Mouse (Mus musculus) adrenal gland, postnatal 14 days (tissue): Measurements from ENCODE around the gene Osmr. TPM values are rescaled to one million over a fixed set of nuclear protein-coding genes. Genes with fewer than 3 reads are reported as not detected.
A peak's percentile ranks its signal among the peaks of the same experiment; 100 is the strongest.

Experiments
- DNase-seq: peaks from one replicate; pipeline ENCODE4 v3.0.0; 2021; ENCODE audit warnings: mixed read lengths
- long read RNA-seq, 2 experiments: library from polyadenylated mRNA; stranded (forward); transcript quantifications; one replicate each; pipeline ENCODE4 v2.0.0; 2021
- total RNA-seq: library from RNA; stranded (reverse); gene quantifications from 2 replicates; pipeline ENCODE4 v1.2.3, GENCODE M21; 2021

The Osmr gene
- 5.8 and 12.1 TPM in 2 replicates for total RNA-seq
- long read RNA-seq, experiment 1, result 0 reads
- long read RNA-seq, experiment 2, partial matches to known transcripts, result 2 of 2 reads
- long read RNA-seq, experiment 2, other reads (novel, unspliced or antisense), result 0 of 2 reads

- DNase-seq, result peak; percentile 15
These were observed at the start of gene Osmr for GRCm38 (mm10) chr15:6874601-6875019. Gene Osmr, minus strand, starts transcription at chr15:6874969.

- DNase-seq, result no peak
These were observed 44.6 kb upstream of the Osmr start for GRCm38 (mm10) chr15:6919406-6919805.

- no peak for DNase-seq
These were observed 39.4 kb upstream of the Osmr start for GRCm38 (mm10) chr15:6914163-6914562.

GRCm38 (mm10) chr15:6909669-6910068, 34.9 kb upstream of the Osmr start:
- DNase-seq, result peak; percentile 93

- no peak for DNase-seq
These were observed 34.3 kb upstream of the Osmr start for GRCm38 (mm10) chr15:6909084-6909483.

- DNase-seq, result no peak
These were observed 33.8 kb upstream of the Osmr start for GRCm38 (mm10) chr15:6908601-6909000.

GRCm38 (mm10) chr15:6906260-6907047, 31.7 kb upstream of the Osmr start:
- DNase-seq, result no peak

GRCm38 (mm10) chr15:6905726-6906125, 31.0 kb upstream of the Osmr start:
- DNase-seq, result no peak

- no peak for DNase-seq
These were observed 28.7 kb upstream of the Osmr start for GRCm38 (mm10) chr15:6903286-6903975.

- no peak for DNase-seq
These were observed 27.3 kb upstream of the Osmr start for GRCm38 (mm10) chr15:6901982-6902639.

GRCm38 (mm10) chr15:6901236-6901635, 26.5 kb upstream of the Osmr start:
- DNase-seq, result no peak

GRCm38 (mm10) chr15:6884260-6884659, 9.5 kb upstream of the Osmr start:
- DNase-seq, result no peak

- peak; percentile 78 for DNase-seq
These were observed 9.0 kb upstream of the Osmr start for GRCm38 (mm10) chr15:6883816-6884215.

GRCm38 (mm10) chr15:6883091-6883490, 8.3 kb upstream of the Osmr start:
- peak; percentile 70 for DNase-seq

- DNase-seq, result peak; percentile 39
These were observed 7.4 kb upstream of the Osmr start for GRCm38 (mm10) chr15:6882180-6882579.

- DNase-seq, result no peak
These were observed 6.4 kb upstream of the Osmr start for GRCm38 (mm10) chr15:6881211-6881610.

- peak; percentile 85 for DNase-seq
These were observed 765 bp downstream of the Osmr start for GRCm38 (mm10) chr15:6873807-6874600.

GRCm38 (mm10) chr15:6873154-6873806, 1.5 kb downstream of the Osmr start:
- DNase-seq, result no peak

- no peak for DNase-seq
These were observed 3.0 kb downstream of the Osmr start for GRCm38 (mm10) chr15:6871621-6872359.

- no peak for DNase-seq
These were observed 7.9 kb downstream of the Osmr start for GRCm38 (mm10) chr15:6866888-6867287.

- no peak for DNase-seq
These were observed 12.6 kb downstream of the Osmr start for GRCm38 (mm10) chr15:6862125-6862524.
